Mouse (Mus musculus): Measurements from ENCODE around the gene Slc15a2. TPM values are rescaled to one million over a fixed set of nuclear protein-coding genes. Genes with fewer than 3 reads are reported as not detected.

Slc15a2 gene
- polyA plus RNA-seq, 1 experiment: 0.86 TPM

- no peak overlapping the region for H3K4me3 ChIP-seq (ENCODE audit: insufficient read depth, low read length)
- no peaks in the 10 kb centered on the region for H3K4me1 ChIP-seq (ENCODE audit: control insufficient read depth, insufficient read depth, low read length)
- H3K27ac ChIP-seq (ENCODE audit: insufficient read depth, low read length): no peak overlapping the region
- no peak for TF ChIP-seq CTCF (IDR thresholded peaks at IDR 0.05; ENCODE audit: borderline replicate concordance, insufficient read depth, low read length)
- TF ChIP-seq POLR2A (IDR thresholded peaks at IDR 0.05; ENCODE audit: low read depth, low read length): no peak
Measured at GRCm38 (mm10) chr16:36708751-36709150, 76.0 kb downstream of the Slc15a2 start.

DNA sequence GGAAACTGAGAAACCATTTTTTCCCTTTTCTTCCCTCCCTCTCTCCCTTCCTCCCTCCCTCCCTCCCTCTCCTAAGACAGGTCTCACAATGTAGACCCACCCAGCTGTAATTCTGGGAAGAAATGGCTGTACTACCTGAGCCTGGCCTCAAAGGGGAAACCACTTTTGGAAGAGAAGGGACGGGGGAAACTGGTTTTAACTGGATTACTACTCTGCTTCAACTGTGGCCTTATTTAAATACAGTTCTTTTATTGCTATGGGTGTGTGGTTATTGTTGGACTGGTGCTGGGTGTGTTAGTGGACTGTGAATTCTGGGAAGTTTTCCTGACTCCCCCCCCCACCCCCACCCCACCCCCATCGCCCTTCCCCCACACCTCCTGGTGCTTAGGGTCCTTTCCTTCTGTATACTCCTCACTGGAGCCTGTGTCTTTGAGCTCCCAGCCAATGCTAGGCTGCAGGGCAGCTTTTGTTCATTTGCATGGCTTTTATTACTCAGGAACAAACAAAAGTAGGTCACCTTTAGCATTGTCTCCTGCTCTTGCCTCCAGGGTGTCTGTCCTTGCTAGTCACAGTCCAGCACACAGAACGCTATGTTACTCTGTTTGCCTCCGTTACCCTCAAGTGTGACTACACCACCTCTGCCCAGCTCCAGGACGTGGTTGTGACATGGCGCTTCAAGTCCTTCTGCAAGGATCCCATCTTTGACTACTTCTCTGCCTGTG, 76.9 kb downstream of the Slc15a2 start:
- no peak overlapping the region for H3K4me3 ChIP-seq (ENCODE audit: insufficient read depth, low read length)
- TF ChIP-seq POLR2A (IDR thresholded peaks at IDR 0.05; ENCODE audit: low read depth, low read length) (no peak), CTCF (IDR thresholded peaks at IDR 0.05; ENCODE audit: borderline replicate concordance, insufficient read depth, low read length) (no peak)
- no peak overlapping the region for H3K27ac ChIP-seq (ENCODE audit: insufficient read depth, low read length)
- H3K4me1 ChIP-seq (ENCODE audit: control insufficient read depth, insufficient read depth, low read length): no peaks in the 10 kb centered on the region

GRCm38 (mm10) chr16:36700484-36700883, 84.3 kb downstream of the Slc15a2 start:
- no peak overlapping the region for H3K27ac ChIP-seq (ENCODE audit: insufficient read depth, low read length)
- no peak for TF ChIP-seq CTCF (IDR thresholded peaks at IDR 0.05; ENCODE audit: borderline replicate concordance, insufficient read depth, low read length)
- TF ChIP-seq POLR2A (IDR thresholded peaks at IDR 0.05; ENCODE audit: low read depth, low read length): no peak
- H3K4me3 ChIP-seq (ENCODE audit: insufficient read depth, low read length): no peak overlapping the region
- no peaks in the 10 kb centered on the region for H3K4me1 ChIP-seq (ENCODE audit: control insufficient read depth, insufficient read depth, low read length)

Other genes starting within 250 kb of the Slc15a2 start
- not detected in 2 replicates for gene Casr, start 222.8 kb downstream of the Slc15a2 start, polyA plus RNA-seq (2011; ENCODE audit: insufficient read length, low read depth, missing spikeins)
- gene Cd86, start 118.9 kb downstream of the Slc15a2 start, polyA plus RNA-seq (2011; ENCODE audit: insufficient read length, low read depth, missing spikeins): 0.21 TPM in 1 of 2 replicates, not detected in the other
- not detected in 2 replicates for gene Ildr1, start 91.0 kb downstream of the Slc15a2 start, polyA plus RNA-seq (2011; ENCODE audit: insufficient read length, low read depth, missing spikeins)
- gene Iqcb1, start 43.4 kb upstream of the Slc15a2 start, polyA plus RNA-seq (2011; ENCODE audit: insufficient read length, low read depth, missing spikeins): 17.6 and 23.3 TPM in 2 replicates
- gene Eaf2, start 90.0 kb upstream of the Slc15a2 start, polyA plus RNA-seq (2011; ENCODE audit: insufficient read length, low read depth, missing spikeins): 1.0 and 1.9 TPM in 2 replicates
- gene Golgb1, start 90.2 kb upstream of the Slc15a2 start, polyA plus RNA-seq (2011; ENCODE audit: insufficient read length, low read depth, missing spikeins): 57.5 and 64.4 TPM in 2 replicates
- 1.6 TPM in 1 of 2 replicates, not detected in the other for gene Hcls1, start 150.0 kb upstream of the Slc15a2 start, polyA plus RNA-seq (2011; ENCODE audit: insufficient read length, low read depth, missing spikeins)
- not detected in 2 replicates for gene Fbxo40, start 205.5 kb upstream of the Slc15a2 start, polyA plus RNA-seq (2011; ENCODE audit: insufficient read length, low read depth, missing spikeins)
- gene Polq, start 226.8 kb upstream of the Slc15a2 start, polyA plus RNA-seq (2011; ENCODE audit: insufficient read length, low read depth, missing spikeins): 5.6 and 5.7 TPM in 2 replicates

All from embryonic fibroblast, embryonic 13.5 days (primary cell).